Mouse (Mus musculus) spleen, adult 18-20 months (tissue): Measurements from ENCODE around the gene Scn4a.
A peak's percentile ranks its signal among the peaks of the same experiment; 100 is the strongest.

Experiments used
- DNase-seq, 2 experiments: peaks; one replicate each; pipeline ENCODE4 v3.0.0; 2022; ENCODE audit warnings: mixed read lengths in 2 of 2

Scn4a gene

DNA sequence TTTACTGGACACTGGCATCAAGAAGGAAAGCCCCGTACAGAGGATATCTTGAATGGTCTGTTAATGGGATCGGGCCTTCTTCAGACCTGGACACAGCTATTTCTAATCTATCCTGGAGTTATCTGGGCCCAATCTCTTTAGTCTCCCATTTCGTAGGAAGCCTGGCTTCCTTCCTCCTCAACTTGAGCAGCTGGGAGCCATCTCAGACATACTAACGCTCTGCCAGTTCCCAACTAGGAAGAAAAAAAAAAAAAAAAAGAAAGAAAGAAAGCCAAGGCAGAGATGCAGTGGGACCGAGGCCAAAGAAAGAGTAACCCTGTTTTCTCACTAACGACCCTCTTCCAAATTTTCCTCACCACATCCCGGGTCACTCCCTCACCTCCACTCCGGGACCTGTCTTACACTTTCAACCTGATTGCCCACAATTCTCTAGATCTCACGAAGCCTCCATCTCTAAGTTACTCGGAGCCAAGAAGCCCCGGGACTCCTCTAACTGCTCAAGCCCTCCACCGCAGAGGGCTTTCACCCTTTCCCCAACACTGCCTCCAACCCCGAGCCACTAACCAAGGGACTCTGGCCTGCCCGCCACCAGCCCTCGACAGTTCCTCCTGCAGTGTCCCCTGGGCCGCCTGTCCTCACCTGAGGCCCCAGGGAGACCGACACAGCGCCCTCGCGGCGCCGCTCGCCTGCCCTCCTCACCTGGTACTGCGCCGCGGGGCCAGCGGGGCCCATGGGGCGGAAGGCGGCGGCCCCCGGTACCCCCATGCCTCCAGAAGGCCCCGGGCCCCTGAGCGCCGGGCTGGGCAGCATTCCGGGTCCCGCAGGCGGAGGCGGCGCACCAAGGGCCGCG lies 81.1 kb downstream of the Scn4a start:
- DNase-seq: peak; percentile 52 to 61

DNA sequence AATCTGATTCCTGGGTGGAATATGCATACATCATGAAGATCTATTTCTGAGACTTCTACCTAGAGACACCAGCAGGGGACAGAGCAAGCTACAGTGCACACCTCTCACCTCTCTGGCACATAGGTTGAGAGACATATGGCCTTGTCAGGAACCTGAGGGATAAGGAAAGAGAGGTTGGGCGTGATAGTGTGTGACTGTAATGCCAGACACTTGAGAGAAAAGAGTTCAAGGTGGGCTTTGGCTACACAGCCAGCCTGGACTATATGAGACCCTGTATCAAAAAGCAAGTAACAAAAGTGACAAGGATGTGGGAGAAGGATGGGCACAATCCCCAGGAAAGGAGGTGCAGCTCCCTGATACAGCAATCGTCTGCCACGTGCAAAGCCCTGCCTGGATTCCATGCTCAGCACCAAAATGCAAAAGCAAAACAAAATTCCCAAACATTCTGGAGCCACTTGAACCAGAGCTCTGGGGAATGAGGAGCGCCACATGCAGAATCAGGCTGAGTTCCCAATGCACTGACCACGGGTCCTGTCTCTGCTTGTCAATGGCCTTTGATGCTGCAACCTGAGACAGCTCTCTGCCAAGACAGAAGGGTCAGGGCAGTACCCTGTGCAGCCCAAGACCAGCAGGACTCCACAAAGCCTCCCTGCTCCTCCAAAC lies 81.8 kb downstream of the Scn4a start:
- DNase-seq: no peak

DNA sequence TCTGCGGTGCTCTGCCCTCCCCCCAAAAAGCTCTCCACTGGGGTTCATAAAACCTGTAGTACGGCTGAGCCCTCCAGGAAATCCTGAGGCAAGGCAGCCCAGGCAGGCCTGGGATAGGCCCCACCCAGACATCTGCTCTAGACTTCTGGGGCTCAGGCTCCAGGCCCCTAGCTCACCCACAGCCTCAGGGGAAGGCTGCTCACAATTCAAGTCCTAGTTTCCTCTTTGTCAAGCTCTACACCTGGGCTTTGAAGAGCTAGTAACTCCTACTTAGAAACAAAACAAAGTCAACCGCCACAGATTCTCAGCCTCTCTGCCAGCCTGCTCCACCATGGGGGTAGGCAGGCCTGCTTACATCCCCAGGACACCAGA lies 84.0 kb downstream of the Scn4a start:
- DNase-seq: no peak
